Mouse (Mus musculus) embryonic facial prominence, embryonic 10.5 days (tissue): ENCODE measurements around the gene Gid4. TPM values are rescaled to one million over a fixed set of nuclear protein-coding genes. Genes with fewer than 3 reads are reported as not detected.

Experiments used
- DNase-seq: peaks from one replicate; pipeline ENCODE4 v3.0.0-alpha.2; 2017; ENCODE audit warnings: low spot score
- H3K27ac ChIP-seq: fragments of 300-500 bp; sonication (generic); replicated peaks from 2 replicates; pipeline ENCODE4 v1.5.1; 2016; ENCODE audit warnings: mild to moderate bottlenecking
- H3K27me3 ChIP-seq: fragments of 300-500 bp; sonication (generic); replicated peaks from 2 replicates; pipeline ENCODE4 v1.6.1; 2016; ENCODE audit warnings: low read depth, mild to moderate bottlenecking; ENCODE audit not compliant: poor library complexity, severe bottlenecking
- H3K36me3 ChIP-seq: fragments of 300-500 bp; sonication (generic); replicated peaks from 2 replicates; pipeline ENCODE4 v1.6.1; 2016; ENCODE audit warnings: mild to moderate bottlenecking, moderate library complexity
- H3K4me1 ChIP-seq: fragments of 300-500 bp; sonication (generic); 2 replicates; pipeline ENCODE4 v1.6.1; 2016
- H3K4me3 ChIP-seq: fragments of 300-500 bp; sonication (generic); 2 replicates; pipeline ENCODE4 v1.5.1; 2016; ENCODE audit warnings: mild to moderate bottlenecking, moderate library complexity
- H3K9me3 ChIP-seq: fragments of 300-500 bp; sonication (generic); 2 replicates; pipeline ENCODE4 v1.6.1; 2016; ENCODE audit warnings: mild to moderate bottlenecking
- WGBS: fragments of 180-500 bp; shearing (Covaris S2); methylation state at CpG from one replicate; pipeline ENCODE4 v1.1.7; 2016; 5-methylcytosine and 5-hydroxymethylcytosine counted together
- polyA plus RNA-seq: library from polyadenylated mRNA; unstranded; fragments of >200 nt; fragmentation: Nextera tagmentation; extraction: Ambion mirVana; gene quantifications from 2 replicates; pipeline ENCODE4 v1.2.1, GENCODE M21; 2016

Gid4 gene
- polyA plus RNA-seq: 26.9 and 28.5 TPM in 2 replicates

DNA sequence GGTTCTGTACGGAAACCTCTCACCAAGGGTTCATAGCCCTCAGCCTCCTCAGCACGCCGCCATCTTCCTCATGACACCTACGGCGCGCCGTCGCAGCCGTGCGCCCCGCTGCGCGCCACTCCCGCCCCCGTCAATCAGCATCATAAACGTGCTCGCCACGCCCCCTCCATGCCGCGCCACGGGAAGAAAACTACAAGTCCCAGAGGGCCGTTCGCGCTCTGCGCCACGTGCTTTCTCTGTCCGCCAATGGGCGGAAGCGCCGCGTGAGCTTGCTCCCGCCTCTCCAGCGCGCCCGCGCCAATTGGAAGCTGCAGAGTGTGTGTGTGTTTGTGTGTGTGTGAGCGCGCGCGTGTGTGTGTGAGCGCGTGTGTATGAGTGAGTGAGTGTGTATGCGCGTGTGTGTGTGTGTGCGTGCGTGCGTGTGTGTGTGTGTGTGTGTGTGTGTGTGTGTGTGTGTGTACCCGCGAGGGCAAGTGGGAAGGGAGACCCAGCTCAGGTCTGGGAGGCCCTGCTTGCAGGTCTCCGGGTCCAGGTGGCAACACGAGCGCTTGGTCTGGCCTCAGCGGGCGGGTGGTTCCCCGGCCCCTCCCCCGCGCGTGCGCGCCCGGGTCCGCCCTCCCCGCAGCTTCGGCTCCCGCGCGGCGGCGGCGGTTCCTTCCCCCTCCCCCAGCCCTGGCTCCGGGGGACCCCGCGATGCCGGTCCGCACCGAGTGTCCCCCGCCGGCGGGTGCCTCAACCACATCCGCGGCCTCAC is at the start of gene Gid4:
TSS of gene Gid4 (plus strand) at position 183 of the 754 bp plus-strand sequence.
- H3K4me1 ChIP-seq: peaks cover 37% of the 10 kb centered on the region
- peak within 1 kb of the TSS; percentile 96 for H3K27ac ChIP-seq
- no peaks in the 10 kb centered on the region for H3K27me3 ChIP-seq
- DNase-seq: peak; percentile 99
- under 1% methylated on average over 67 of the region's 81 CpGs for WGBS
- peaks cover 3% of the 10 kb centered on the region; the same call in 1 of the 2 replicates for H3K36me3 ChIP-seq
- H3K4me3 ChIP-seq: peak within 1 kb of the TSS; percentile 98
- H3K9me3 ChIP-seq: no peaks in the 10 kb centered on the region

DNA sequence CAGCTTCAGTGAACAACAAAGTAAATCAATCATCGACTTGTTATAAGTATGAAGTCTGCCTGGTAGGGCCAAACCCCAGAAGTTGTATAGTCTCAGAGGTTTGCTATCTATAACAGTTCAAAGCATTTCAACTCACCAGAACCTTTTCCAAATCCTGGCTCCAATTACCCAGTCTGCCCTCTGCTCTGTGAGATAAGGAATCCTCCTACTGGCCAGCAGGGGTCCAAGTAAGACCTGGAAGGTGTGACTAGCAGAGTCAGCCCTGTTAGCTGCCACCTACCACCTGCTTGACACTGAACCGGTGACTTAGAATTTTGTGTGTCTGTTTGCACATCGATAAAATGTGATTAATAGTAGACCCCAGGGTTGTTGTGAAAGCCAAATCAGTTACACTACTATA is 49.7 kb upstream of the Gid4 start:
- no peaks in the 10 kb centered on the region for H3K27me3 ChIP-seq
- H3K4me3 ChIP-seq: no peak overlapping the region
- peak overlapping the region; percentile 86; the same call in 1 of the 2 replicates for H3K27ac ChIP-seq
- H3K9me3 ChIP-seq: no peaks in the 10 kb centered on the region
- WGBS: 75% methylated on average over 3 of the region's 3 CpGs
- H3K4me1 ChIP-seq: peaks cover 33% of the 10 kb centered on the region
- no peaks in the 10 kb centered on the region for H3K36me3 ChIP-seq
- no peak for DNase-seq

DNA sequence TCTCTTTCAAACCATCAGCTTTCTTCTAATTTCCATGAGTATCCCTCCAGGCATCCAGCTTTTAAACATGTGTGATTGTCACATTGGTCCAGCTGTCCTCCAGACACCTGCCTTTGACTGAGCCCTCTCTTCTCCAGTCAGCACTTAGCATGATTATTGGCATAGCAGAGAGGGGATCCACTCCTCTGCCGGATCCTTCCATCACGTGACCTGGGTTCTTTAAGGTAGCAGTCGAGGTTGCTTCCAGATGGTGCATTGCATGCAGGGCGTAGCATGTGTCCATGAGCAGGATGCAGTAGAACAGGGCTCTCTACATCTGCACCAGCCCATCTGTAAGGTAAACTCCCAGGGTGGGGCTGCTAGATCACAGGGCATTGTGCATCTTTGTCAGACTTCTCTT is 48.0 kb upstream of the Gid4 start:
- no peaks in the 10 kb centered on the region for H3K9me3 ChIP-seq
- WGBS: 81% methylated on average over 4 of the region's 4 CpGs
- no peak overlapping the region for H3K27ac ChIP-seq
- H3K27me3 ChIP-seq: no peaks in the 10 kb centered on the region
- no peak overlapping the region for H3K4me3 ChIP-seq
- H3K36me3 ChIP-seq: no peaks in the 10 kb centered on the region
- H3K4me1 ChIP-seq: peaks cover 22% of the 10 kb centered on the region
- DNase-seq: no peak

DNA sequence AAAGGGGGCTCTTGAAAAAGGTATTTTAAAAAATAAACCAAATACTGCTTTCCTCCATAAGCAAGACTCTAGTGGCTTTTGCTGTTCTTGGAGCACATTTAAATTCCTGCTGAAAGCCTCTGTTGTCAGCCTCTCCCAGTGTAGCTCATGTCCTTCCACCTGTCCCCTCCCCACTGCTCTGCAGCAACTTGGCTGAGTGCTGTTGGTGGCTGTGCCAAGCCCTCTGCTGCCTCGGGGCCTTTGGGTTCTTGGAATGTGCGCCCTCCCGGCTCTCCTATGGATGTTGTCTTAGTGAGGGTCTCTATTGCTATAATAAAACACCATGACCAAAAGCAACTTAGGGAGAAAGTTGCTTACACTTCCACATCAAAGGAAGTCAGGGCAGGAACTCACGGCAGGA is 47.5 kb upstream of the Gid4 start:
- WGBS: 73% methylated on average over 4 of the region's 4 CpGs
- H3K36me3 ChIP-seq: no peaks in the 10 kb centered on the region
- peaks cover 21% of the 10 kb centered on the region for H3K4me1 ChIP-seq
- no peak for DNase-seq
- no peak overlapping the region for H3K4me3 ChIP-seq
- H3K27me3 ChIP-seq: no peaks in the 10 kb centered on the region
- H3K27ac ChIP-seq: no peak overlapping the region
- no peaks in the 10 kb centered on the region for H3K9me3 ChIP-seq

DNA sequence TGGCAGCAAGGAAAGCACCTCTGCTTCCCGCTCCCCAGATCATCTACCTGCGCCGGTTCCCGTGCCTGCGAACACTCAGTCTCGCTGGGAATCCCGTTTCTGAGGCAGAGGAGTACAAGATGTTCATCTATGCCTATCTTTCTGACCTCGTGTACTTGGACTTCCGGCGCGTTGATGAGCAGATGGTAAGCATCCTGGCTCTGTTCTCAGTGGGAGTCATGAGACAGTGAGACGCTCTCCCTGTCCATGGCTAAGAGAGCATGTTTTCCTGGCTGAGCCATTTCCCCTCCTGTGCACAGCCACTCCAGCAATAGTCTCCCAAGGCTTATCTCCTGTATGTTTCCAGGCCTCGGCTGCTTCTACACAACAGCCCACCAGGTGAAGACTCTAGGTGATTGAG is 46.5 kb upstream of the Gid4 start:
- Histone ChIP-seq H3K27me3 (no peaks in the 10 kb centered on the region), H3K4me3 (no peak overlapping the region), H3K4me1 (peaks cover 26% of the 10 kb centered on the region), H3K36me3 (no peaks in the 10 kb centered on the region), H3K27ac (no peak overlapping the region), H3K9me3 (no peaks in the 10 kb centered on the region)
- no peak for DNase-seq
- WGBS: 88% methylated on average over 13 of the region's 13 CpGs

DNA sequence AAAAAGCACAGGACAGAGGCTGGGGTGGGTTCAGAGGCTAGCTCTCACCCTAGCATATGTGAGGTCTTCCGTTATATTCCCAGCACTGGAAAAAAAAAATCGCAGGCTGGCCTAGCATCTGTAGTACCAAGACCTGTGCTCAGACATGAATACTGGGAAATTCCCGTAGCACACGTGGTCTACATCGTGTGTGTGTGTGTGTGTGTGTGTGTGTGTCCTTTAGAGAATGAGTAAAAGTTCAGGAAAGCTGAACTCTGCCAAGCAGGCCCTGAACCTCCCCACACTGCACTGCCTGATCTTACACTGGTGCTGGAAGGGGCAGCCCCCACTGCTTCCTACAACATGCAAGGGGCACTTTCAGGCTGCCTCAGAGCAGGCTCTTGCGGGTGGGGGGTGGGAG is 42.5 kb upstream of the Gid4 start:
- Histone ChIP-seq H3K4me1 (peaks cover 12% of the 10 kb centered on the region), H3K27ac (no peak overlapping the region), H3K9me3 (no peaks in the 10 kb centered on the region), H3K36me3 (no peaks in the 10 kb centered on the region), H3K4me3 (no peak overlapping the region), H3K27me3 (no peaks in the 10 kb centered on the region)
- DNase-seq: no peak
- WGBS: 84% methylated on average over 6 of the region's 6 CpGs

DNA sequence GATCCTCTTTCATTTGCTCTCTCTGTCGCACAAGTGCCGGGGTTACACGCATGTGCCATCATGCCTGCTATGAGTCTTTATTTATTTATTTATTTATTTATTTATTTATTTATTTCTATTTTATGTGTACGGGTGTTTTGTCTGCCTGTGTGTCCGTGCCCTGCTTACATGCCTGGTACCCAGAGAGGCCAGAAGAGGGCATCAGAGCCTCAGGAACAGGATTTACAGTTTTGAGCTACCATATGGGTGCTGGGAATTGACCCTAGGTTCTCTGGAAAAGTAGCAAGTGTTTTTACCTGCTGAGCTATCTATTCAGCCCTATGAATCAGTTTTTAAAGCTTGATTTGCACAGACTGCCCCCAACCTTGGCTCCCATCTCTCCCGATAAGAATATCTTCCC is 33.4 kb upstream of the Gid4 start:
- Histone ChIP-seq H3K4me1 (peaks cover 21% of the 10 kb centered on the region), H3K9me3 (no peaks in the 10 kb centered on the region), H3K27me3 (peaks cover 24% of the 10 kb centered on the region), H3K27ac (no peak overlapping the region), H3K4me3 (no peak overlapping the region), H3K36me3 (no peaks in the 10 kb centered on the region)
- 85% methylated on average over 6 of the region's 6 CpGs for WGBS
- DNase-seq: no peak

DNA sequence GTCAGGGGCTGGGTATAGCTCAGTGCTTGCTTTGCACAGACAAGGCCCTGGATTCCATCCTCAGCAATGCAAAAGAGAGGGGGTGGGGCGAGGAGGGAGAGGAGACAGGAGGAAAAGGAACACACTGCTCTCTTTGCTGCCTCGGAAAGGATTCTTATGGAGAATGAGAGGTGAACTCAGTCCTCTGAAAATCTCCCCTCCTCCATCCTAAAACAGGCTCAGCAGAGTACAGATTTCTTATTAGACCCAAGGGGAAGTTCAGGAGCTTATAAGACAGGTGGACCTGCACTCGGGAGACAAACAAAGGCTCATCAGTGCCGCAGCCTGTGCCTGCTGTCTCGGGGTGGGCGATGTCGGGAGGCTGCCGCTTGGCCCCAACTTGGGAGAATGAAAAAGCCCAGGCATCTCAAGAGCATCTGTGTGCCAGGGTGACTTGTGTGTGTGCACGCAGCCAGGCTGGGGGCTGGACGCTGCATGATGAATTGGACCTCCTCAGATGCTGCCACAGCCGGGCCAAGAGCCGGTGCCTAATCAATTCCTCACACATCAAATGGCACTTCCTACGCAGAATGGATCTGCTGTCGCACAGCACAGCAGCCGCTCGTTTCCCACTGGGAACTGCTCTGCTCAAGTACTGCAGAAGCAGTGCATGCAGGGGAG is 32.1 kb upstream of the Gid4 start:
- H3K4me3 ChIP-seq: peak overlapping the region; percentile 46
- peaks cover 21% of the 10 kb centered on the region for H3K4me1 ChIP-seq
- peak overlapping the region; percentile 66 for H3K27ac ChIP-seq
- WGBS: 7% methylated on average over 16 of the region's 16 CpGs
- DNase-seq: peak; percentile 24
- no peaks in the 10 kb centered on the region for H3K9me3 ChIP-seq
- peaks cover 24% of the 10 kb centered on the region for H3K27me3 ChIP-seq
- no peaks in the 10 kb centered on the region for H3K36me3 ChIP-seq

DNA sequence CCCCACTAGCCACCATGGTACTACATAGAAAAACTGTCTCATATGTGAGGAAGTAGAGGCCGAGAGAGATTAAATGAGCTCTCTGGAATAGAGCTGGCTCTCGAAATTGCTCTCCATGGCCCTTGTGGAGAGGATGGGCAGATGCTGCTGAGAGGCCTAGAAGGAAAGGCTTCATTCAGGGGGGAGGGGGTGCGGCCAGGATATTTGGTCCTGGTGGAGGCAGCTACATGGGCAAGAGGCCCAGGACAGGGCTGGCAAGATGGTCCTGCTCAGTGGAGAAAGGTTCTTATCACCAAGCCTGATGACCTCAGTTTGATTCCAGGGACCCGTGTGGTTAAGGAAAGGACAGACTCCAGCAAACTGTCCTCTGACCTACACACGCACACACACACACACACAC is 31.0 kb upstream of the Gid4 start:
- no peak for DNase-seq
- H3K4me1 ChIP-seq: peaks cover 21% of the 10 kb centered on the region
- H3K36me3 ChIP-seq: no peaks in the 10 kb centered on the region
- H3K27ac ChIP-seq: no peak overlapping the region
- 85% methylated on average over 5 of the region's 5 CpGs for WGBS
- H3K9me3 ChIP-seq: no peaks in the 10 kb centered on the region
- no peak overlapping the region for H3K4me3 ChIP-seq
- H3K27me3 ChIP-seq: peaks cover 24% of the 10 kb centered on the region

DNA sequence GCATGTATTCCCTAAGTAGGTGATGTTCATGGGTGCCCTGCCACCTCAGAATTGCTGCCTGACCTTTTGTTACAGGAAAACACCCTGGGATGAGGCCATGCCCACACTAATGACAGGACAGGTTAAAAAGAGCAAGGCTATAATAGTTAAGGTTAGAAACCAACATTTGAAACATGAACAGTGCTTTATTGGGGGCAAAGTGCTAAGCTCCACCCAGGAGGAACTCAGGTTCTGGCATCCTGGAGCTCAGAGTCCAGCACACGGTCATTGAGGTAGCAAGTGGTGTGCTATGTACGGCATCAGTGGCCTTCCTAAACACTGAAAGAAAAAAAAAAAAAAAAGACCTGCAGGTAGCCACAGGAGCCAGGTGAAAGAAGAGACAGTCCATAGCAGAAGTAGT is 29.0 kb upstream of the Gid4 start:
- 89% methylated on average over 2 of the region's 2 CpGs for WGBS
- Histone ChIP-seq H3K27me3 (peaks cover 24% of the 10 kb centered on the region), H3K4me1 (peaks cover 21% of the 10 kb centered on the region), H3K27ac (no peak overlapping the region), H3K9me3 (no peaks in the 10 kb centered on the region), H3K4me3 (no peak overlapping the region), H3K36me3 (no peaks in the 10 kb centered on the region)
- no peak for DNase-seq

DNA sequence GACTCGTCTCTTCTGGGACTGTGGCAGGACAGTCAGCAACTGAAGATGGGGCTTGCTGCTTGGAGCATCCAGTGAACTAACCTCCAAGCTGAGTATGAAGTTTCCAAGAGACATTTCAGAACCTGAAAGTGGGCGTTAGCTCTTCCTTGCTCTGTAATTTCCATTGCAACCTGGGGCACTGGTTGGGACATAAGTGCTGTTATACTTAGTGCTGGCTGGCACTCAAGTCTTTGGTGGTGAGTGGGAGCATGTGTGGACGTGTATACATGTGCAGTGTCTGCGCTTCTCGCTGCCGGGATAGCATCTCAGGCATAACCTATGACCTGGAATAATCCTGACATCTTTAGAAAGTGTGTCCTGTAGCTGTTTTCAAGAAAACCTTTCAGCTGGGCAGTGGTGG is 25.6 kb upstream of the Gid4 start:
- Histone ChIP-seq H3K27ac (no peak overlapping the region), H3K4me3 (no peak overlapping the region), H3K9me3 (no peaks in the 10 kb centered on the region), H3K27me3 (no peaks in the 10 kb centered on the region), H3K4me1 (peaks cover 3% of the 10 kb centered on the region; the same call in 1 of the 2 replicates), H3K36me3 (no peaks in the 10 kb centered on the region)
- DNase-seq: no peak
- 87% methylated on average over 6 of the region's 6 CpGs for WGBS

DNA sequence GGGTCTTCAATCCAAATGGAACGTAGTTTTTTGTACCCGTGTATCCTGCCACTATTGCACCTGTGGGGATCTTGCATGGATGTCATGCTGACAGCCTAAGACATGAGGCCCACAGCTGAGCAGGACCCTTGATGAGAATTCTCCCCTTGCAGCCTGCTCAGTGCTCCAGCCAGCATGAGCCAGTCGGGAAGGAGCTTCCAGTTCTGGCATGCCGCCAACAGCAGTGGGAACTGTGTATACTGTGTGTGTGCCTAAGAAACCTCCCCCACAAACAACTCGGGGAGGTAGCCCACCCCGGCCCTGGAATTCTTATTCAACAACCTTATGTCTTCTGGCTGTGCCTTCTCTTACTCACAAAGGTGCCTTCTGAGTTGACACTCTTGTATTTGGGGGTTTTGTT is 20.4 kb upstream of the Gid4 start:
- WGBS: 83% methylated on average over 6 of the region's 6 CpGs
- H3K9me3 ChIP-seq: no peaks in the 10 kb centered on the region
- H3K27me3 ChIP-seq: no peaks in the 10 kb centered on the region
- H3K4me3 ChIP-seq: no peak overlapping the region
- H3K36me3 ChIP-seq: peaks cover 36% of the 10 kb centered on the region
- peaks cover 3% of the 10 kb centered on the region; the same call in 1 of the 2 replicates for H3K4me1 ChIP-seq
- no peak overlapping the region for H3K27ac ChIP-seq
- DNase-seq: no peak

DNA sequence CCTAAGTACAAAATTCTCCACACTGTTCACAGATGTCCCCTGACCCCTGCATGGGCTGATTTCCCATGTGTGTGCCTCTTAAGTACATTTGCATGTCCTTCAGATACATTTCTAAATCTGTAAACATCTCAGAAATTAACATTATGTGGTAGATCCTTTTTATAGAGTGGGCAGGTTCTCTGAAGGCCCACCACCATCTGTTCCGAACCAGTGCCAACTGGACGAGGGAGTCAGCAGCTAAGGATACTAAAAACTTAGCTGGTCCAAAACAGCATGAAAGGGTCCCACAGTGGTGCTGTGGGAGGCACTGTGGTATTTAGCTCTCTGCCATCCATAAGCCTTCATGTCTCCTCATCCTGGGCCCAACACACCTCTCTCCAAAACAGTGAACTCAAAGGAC is 19.8 kb upstream of the Gid4 start:
- Histone ChIP-seq H3K36me3 (peaks cover 42% of the 10 kb centered on the region), H3K27me3 (no peaks in the 10 kb centered on the region), H3K27ac (no peak overlapping the region), H3K4me1 (peaks cover 3% of the 10 kb centered on the region; the same call in 1 of the 2 replicates), H3K9me3 (no peaks in the 10 kb centered on the region), H3K4me3 (no peak overlapping the region)
- WGBS: 92% methylated on average over 2 of the region's 2 CpGs
- no peak for DNase-seq
